Mouse (Mus musculus) cortical plate, adult 2 months (tissue): ENCODE measurements around the gene C1qb.

Source experiments
- CTCF ChIP-seq: fragments of 200-500 bp; IDR thresholded peaks from 2 replicates; pipeline ENCODE4 v1.5.1; 2011; ENCODE audit warnings: mild to moderate bottlenecking, control low read depth, low read length; ENCODE audit not compliant: insufficient read depth; ENCODE audit errors: extremely low read depth
- POLR2A ChIP-seq: fragments of 200-500 bp; IDR thresholded peaks from 2 replicates; pipeline ENCODE4 v1.6.1; 2011; ENCODE audit warnings: mild to moderate bottlenecking, low read length, control low read depth; ENCODE audit not compliant: insufficient read depth; ENCODE audit errors: extremely low read depth

DNA sequence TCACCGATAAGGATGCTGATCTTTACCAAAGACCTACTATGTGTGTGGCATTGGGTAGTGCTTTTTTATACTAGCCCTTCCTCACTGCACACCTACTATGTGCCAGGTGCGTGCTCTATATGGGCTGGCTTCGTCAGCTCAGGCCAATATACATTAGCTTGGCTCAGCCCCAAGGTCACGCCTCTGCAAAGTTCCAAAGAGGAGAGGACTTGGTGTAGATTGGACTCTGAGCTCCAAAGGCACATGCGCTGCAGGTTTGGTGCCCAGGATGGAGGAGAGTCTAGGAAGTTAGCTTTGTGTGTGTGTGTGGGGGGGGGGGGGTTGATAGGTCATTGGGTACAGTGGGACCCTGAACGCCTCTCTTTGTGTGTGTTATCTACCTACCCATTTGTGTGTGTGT is 17.6 kb downstream of the C1qb start:
- TF ChIP-seq POLR2A (no peak), CTCF (no peak)
